Mouse (Mus musculus): ENCODE data around the gene Rab30.

DNA sequence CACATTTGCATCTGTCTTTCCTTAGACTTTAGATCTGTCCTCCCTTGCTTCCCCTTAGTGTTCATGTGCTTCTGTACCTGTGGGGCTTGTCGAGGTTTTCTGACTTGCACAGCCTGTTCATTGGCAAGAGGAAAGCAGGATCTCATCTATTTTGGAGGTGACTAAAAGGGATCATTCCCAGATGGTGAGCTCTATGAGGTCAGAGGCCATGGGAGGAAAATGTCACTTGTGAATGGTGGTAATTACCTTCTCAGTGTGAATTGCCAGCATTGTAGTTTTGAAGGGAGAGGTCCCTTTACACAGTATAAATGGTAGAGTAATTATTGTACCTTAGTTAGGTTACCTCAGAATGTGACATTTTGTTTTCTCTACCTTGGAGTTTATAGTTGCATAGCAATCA is 148.8 kb downstream of the Rab30 start:
- TF ChIP-seq POU5F1 (IDR thresholded peaks at IDR 0.05; ENCODE audit: borderline replicate concordance, low read length) (no peak), CTCF (conservative IDR thresholded peaks at IDR 0.05; ENCODE audit: low read length) (no peak), NANOG (IDR thresholded peaks at IDR 0.05; ENCODE audit: borderline replicate concordance, low read length) (no peak)

Measured in E14TG2a.4 (cell line).